Mouse (Mus musculus) liver, adult 2 months (tissue): ENCODE measurements at regions not wholly inside any gene's neighbourhood (a gene's known extent, or its start where the extent isn't known, plus 50 kb on each side); places are given as distances from the start of the nearest gene placed in this dataset.

ENCODE experiments used
- DNase-seq: peaks from one replicate; pipeline ENCODE4 v3.0.0-alpha.2; 2011; ENCODE audit warnings: low read depth, low spot score; ENCODE audit errors: extremely low read depth
- H3K27ac ChIP-seq: fragments of 200-500 bp; replicated peaks from 2 replicates; pipeline ENCODE4 v1.5.1; 2012; ENCODE audit warnings: low read depth, mild to moderate bottlenecking, control low read depth, inconsistent platforms, low read length; ENCODE audit not compliant: insufficient read depth
- H3K27me3 ChIP-seq: fragments of 200-500 bp; 2 replicates; pipeline ENCODE4 v1.6.1; 2012; ENCODE audit warnings: mild to moderate bottlenecking, moderate library complexity, low read length, inconsistent platforms; ENCODE audit not compliant: control insufficient read depth, insufficient read depth
- H3K36me3 ChIP-seq: fragments of 200-500 bp; 2 replicates; pipeline ENCODE4 v1.6.1; 2012; ENCODE audit warnings: low read length, inconsistent platforms; ENCODE audit not compliant: control insufficient read depth, insufficient read depth
- H3K4me1 ChIP-seq: fragments of 200-500 bp; 2 replicates; pipeline ENCODE4 v1.6.1; 2011; ENCODE audit warnings: low read length; ENCODE audit not compliant: control insufficient read depth, insufficient read depth
- H3K4me3 ChIP-seq: fragments of 200-500 bp; 2 replicates; pipeline ENCODE4 v1.5.1; 2011; ENCODE audit warnings: low read depth, mild to moderate bottlenecking, control low read depth, low read length, moderate library complexity; ENCODE audit not compliant: insufficient read depth
- H3K79me2 ChIP-seq: fragments of 200-500 bp; 2 replicates; pipeline ENCODE4 v1.6.1; 2012; ENCODE audit warnings: inconsistent platforms, mild to moderate bottlenecking, low read length, moderate library complexity; ENCODE audit not compliant: control insufficient read depth, insufficient read depth
- H3K9ac ChIP-seq: fragments of 200-500 bp; 2 replicates; pipeline ENCODE4 v1.6.1; 2012; ENCODE audit warnings: low read depth, mild to moderate bottlenecking, control low read depth, inconsistent platforms, low read length
- CTCF ChIP-seq: fragments of 200-500 bp; IDR thresholded peaks from 2 replicates; pipeline ENCODE4 v1.5.1; 2011; ENCODE audit warnings: low read depth, low read length, control low read depth
- POLR2A ChIP-seq: fragments of 200-500 bp; IDR thresholded peaks from 2 replicates; pipeline ENCODE4 v1.6.1; 2011; ENCODE audit warnings: low read length, control low read depth; ENCODE audit not compliant: insufficient read depth; ENCODE audit errors: extremely low read depth
- WGBS: fragments of 180-500 bp; shearing (Covaris S2); methylation state at CpG from one replicate; pipeline ENCODE4 v1.1.7; 2018; 5-methylcytosine and 5-hydroxymethylcytosine counted together

DNA sequence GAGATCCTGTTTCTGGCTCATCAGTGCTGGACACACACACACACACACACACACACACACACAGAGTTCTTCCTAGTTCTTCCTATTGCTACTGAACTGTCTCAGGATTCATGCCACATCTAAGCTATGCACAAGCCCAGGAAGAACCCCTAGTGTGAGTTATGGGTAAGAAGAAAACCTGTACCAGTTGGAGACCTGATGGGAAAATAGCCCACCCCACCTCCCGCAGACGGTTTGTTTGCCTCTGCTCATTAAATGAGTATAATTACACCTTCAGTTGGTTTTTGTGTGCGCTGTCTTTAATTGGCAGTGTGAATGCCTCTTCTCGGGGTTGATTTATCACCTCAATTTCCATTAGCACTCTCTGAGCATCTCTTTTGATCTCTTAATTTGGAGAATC lies 165.8 kb upstream of the Mocs1 start:
- Histone ChIP-seq H3K79me2 (no peaks in the 10 kb centered on the region), H3K36me3 (no peaks in the 10 kb centered on the region), H3K9ac (no peak overlapping the region), H3K27me3 (no peaks in the 10 kb centered on the region), H3K4me3 (no peak overlapping the region), H3K4me1 (peaks cover 4% of the 10 kb centered on the region), H3K27ac (no peak overlapping the region)
- no peak for TF ChIP-seq POLR2A
- no peak for TF ChIP-seq CTCF
- 79% methylated on average over 4 of the region's 4 CpGs for WGBS
- no peak for DNase-seq

DNA sequence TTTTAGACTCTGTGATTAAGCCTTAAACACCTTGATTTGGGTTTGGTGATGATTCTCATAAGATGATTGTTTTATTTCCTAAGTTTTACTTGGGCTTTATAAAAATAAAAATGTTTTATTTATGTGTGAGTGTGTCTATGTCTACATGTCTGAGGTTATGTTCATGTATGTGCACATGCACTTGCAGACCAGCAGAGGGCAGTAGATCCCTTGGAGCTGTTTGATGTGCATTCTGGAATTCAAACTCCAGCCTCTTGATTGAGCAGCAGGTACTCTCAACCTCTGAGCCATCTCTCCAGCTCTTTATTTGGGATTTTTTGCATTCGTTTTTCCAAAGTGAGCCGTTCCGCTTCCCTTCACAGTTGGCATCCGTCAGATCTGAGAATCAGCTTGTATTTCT lies 161.8 kb upstream of the Mocs1 start:
- WGBS = 87% methylated on average over 4 of the region's 4 CpGs
- no peaks in the 10 kb centered on the region for H3K36me3 ChIP-seq
- no peaks in the 10 kb centered on the region for H3K79me2 ChIP-seq
- H3K4me3 ChIP-seq = no peak overlapping the region
- TF ChIP-seq CTCF (peak; percentile 47), POLR2A (no peak)
- H3K27ac ChIP-seq = no peak overlapping the region
- H3K27me3 ChIP-seq = no peaks in the 10 kb centered on the region
- peak; percentile 72 for DNase-seq
- H3K4me1 ChIP-seq = peaks cover 4% of the 10 kb centered on the region
- no peak overlapping the region for H3K9ac ChIP-seq

- TF ChIP-seq POLR2A = no peak
- no peak for TF ChIP-seq CTCF
- H3K36me3 ChIP-seq = no peaks in the 10 kb centered on the region
- no peak for DNase-seq
- 81% methylated on average over 7 of the region's 7 CpGs for WGBS
- H3K27ac ChIP-seq = no peak overlapping the region
- H3K9ac ChIP-seq = no peak overlapping the region
- peaks cover 4% of the 10 kb centered on the region for H3K4me1 ChIP-seq
- no peak overlapping the region for H3K4me3 ChIP-seq
- no peaks in the 10 kb centered on the region for H3K27me3 ChIP-seq
- no peaks in the 10 kb centered on the region for H3K79me2 ChIP-seq
Measured at GRCm38 (mm10) chr17:49269943-49270342, 158.2 kb upstream of the Mocs1 start.

DNA sequence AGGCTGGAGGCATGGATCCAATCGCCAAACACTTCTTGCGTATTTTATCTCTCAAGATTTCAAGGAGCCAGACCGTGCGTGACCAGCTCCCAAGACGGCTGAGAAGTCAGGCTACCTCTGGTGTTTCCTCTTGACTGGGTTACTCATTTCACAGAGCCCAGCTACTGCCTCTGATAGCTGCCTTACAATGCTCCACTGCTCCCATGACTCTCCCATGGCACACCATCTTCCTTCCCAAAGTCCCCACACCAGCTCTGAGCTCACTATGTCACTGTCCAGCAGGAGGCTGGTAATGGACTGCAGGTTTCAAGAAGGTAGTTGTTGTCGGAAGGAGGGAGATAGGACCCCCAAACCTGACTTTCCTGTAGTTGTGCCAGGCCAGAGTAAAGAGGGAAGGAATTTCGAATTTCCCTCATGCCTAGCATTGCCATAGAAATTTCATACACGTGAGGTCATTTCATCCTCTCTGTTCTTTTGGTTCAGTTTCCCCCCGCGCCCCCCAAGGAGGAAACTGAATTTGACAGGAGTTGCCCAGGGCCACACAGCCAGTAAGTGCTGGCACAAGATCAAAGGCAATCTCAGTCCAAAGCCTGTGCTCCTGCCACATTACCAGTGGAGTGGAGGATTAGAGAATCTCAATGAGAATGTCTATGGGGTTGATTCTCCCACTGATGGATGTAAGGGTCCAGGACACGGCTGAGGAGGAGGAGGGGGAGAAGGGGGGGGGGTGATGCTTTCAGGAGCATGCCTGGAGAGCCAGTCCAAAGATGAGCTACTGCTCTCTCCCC lies 155.3 kb upstream of the Mocs1 start:
- Histone ChIP-seq H3K27me3 (no peaks in the 10 kb centered on the region), H3K36me3 (no peaks in the 10 kb centered on the region), H3K4me3 (no peak overlapping the region), H3K4me1 (no peaks in the 10 kb centered on the region), H3K9ac (no peak overlapping the region), H3K27ac (no peak overlapping the region), H3K79me2 (no peaks in the 10 kb centered on the region)
- no peak for DNase-seq
- 85% methylated on average over 11 of the region's 11 CpGs for WGBS
- TF ChIP-seq CTCF = no peak
- no peak for TF ChIP-seq POLR2A

- TF ChIP-seq CTCF = no peak
- TF ChIP-seq POLR2A = no peak
- 92% methylated on average over 3 of the region's 3 CpGs for WGBS
- H3K27me3 ChIP-seq = no peaks in the 10 kb centered on the region
- no peak overlapping the region for H3K9ac ChIP-seq
- no peak overlapping the region for H3K4me3 ChIP-seq
- H3K4me1 ChIP-seq = peaks cover 3% of the 10 kb centered on the region; the same call in 1 of the 2 replicates
- no peaks in the 10 kb centered on the region for H3K79me2 ChIP-seq
- DNase-seq = no peak
- no peaks in the 10 kb centered on the region for H3K36me3 ChIP-seq
- H3K27ac ChIP-seq = no peak overlapping the region
Measured at GRCm38 (mm10) chr17:49274936-49275335, 153.2 kb upstream of the Mocs1 start.

- H3K27ac ChIP-seq = no peak overlapping the region
- TF ChIP-seq POLR2A = no peak
- TF ChIP-seq CTCF = no peak
- no peaks in the 10 kb centered on the region for H3K27me3 ChIP-seq
- no peaks in the 10 kb centered on the region for H3K36me3 ChIP-seq
- 90% methylated on average over 2 of the region's 2 CpGs for WGBS
- H3K4me1 ChIP-seq = peaks cover 3% of the 10 kb centered on the region; the same call in 1 of the 2 replicates
- H3K4me3 ChIP-seq = no peak overlapping the region
- no peak overlapping the region for H3K9ac ChIP-seq
- DNase-seq = no peak
- no peaks in the 10 kb centered on the region for H3K79me2 ChIP-seq
Measured at GRCm38 (mm10) chr17:49275421-49275820, 152.7 kb upstream of the Mocs1 start.
